In the genomic region with DNA sequence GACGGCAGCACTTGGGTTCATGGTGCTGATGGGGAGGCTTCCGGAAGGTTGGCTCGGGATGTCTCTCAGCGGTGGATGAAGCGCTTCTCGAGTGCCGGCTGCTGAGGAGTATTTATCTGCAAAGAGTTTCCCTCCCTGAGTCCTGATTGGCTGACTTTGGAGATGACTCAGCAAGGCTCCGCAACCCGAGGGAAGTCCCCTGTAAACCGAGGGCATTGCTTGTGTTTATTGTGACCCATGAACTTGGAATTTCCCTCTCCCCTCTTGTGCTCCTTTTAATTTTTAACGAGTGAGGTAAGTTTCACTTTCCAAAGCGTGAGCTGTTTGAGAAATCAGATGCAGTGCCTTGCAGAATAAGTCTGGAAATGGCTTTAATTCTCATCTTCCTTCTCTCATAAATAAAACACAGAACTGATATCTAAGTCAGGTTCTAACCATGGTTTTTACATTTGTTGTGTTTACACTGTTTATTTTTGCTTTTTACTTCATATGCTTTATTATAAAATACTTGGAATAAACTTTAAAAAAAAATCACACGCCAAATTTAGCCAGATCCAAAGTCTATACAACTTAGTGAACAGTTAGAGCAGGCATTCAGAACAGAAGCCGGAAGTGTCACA, we compare ENCODE assay signal across 8 mouse cellular contexts. TPM values are rescaled to one million over a fixed set of nuclear protein-coding genes. Genes with fewer than 3 reads are reported as not detected.
A peak's percentile ranks its signal among the peaks of the same experiment; 100 is the strongest.
DNase-seq lines count a peak whose midpoint lies in the region; ATAC-seq and TF ChIP-seq lines count a peak whose summit lies in the region.

A gene (minus strand): TSS at position 96 of the 620 bp plus-strand sequence.

- DNase-seq in right cerebral cortex, adult 18-20 months = peak; percentile 38
- DNase-seq in right cerebral cortex, postnatal 36 days (ENCODE audit: low spot score in 2 of 2) = no peak
- peak; percentile 40 for DNase-seq in gastrocnemius, postnatal 25 days
- peak; percentile 68 for DNase-seq in liver, postnatal 0 days
- DNase-seq in neural tube, embryonic 11.5 days (ENCODE audit: low spot score) = peak; percentile 44
- peak; percentile 59 for DNase-seq in thymus, postnatal 4 days

- ATAC-seq in intestine, postnatal 0 days = peak; percentile 76
- peak; percentile 77 for ATAC-seq in liver, postnatal 0 days
- ATAC-seq in neural tube, embryonic 11.5 days (ENCODE audit: insufficient read depth, low FRiP score, low TSS enrichment) = peak; percentile 50; the same call in 1 of the 2 replicates

- peak within 1 kb of the TSS; percentile 57 for H3K4me2 ChIP-seq in intestine, postnatal 0 days (replicated peaks; ENCODE audit: low read depth)
- peak within 1 kb of the TSS; percentile 51 for H3K4me2 ChIP-seq in liver, postnatal 0 days (ENCODE audit: low read depth, low read length)
- H3K4me2 ChIP-seq in neural tube, embryonic 11.5 days (ENCODE audit: low read depth) = peak within 1 kb of the TSS; percentile 30

- H3K9me3 ChIP-seq in intestine, postnatal 0 days (ENCODE audit: control insufficient read depth) = no peaks in the 10 kb centered on the region
- H3K9me3 ChIP-seq in liver, postnatal 0 days (ENCODE audit: low read length) = no peaks in the 10 kb centered on the region
- no peaks in the 10 kb centered on the region for H3K9me3 ChIP-seq in neural tube, embryonic 11.5 days (ENCODE audit: control insufficient read depth, low read length)

- no peak for TF ChIP-seq EP300 in liver, postnatal 0 days (IDR thresholded peaks at IDR 0.05; ENCODE audit: low read depth)

- H3K36me3 ChIP-seq in intestine, postnatal 0 days (ENCODE audit: control insufficient read depth, insufficient read depth) = no peaks in the 10 kb centered on the region
- no peaks in the 10 kb centered on the region for H3K36me3 ChIP-seq in liver, postnatal 0 days (replicated peaks; ENCODE audit: insufficient read depth, low read length)
- H3K36me3 ChIP-seq in neural tube, embryonic 11.5 days (ENCODE audit: control insufficient read depth, insufficient read depth, low read length) = no peaks in the 10 kb centered on the region

- WGBS in intestine, postnatal 0 days = 7% methylated on average over 14 of the region's 14 CpGs
- 10% methylated on average over 14 of the region's 14 CpGs for WGBS in liver, postnatal 0 days (ENCODE audit: insufficient replicate concordance)
- WGBS in neural tube, embryonic 11.5 days = 25% methylated on average over 14 of the region's 14 CpGs

- H3K4me1 ChIP-seq in brown adipose tissue, adult 24 weeks (ENCODE audit: control insufficient read depth, insufficient read depth, insufficient read length, low read length) = peaks cover 13% of the 10 kb centered on the region
- H3K4me1 ChIP-seq in intestine, postnatal 0 days (replicated peaks; ENCODE audit: control insufficient read depth, insufficient read depth, low read length) = no peaks in the 10 kb centered on the region; the same call in none of the 2 replicates
- H3K4me1 ChIP-seq in liver, postnatal 0 days (ENCODE audit: insufficient read depth) = peaks cover 17% of the 10 kb centered on the region
- H3K4me1 ChIP-seq in neural tube, embryonic 11.5 days (ENCODE audit: control insufficient read depth, insufficient read depth, low read length) = no peaks in the 10 kb centered on the region

- TF ChIP-seq CTCF in intestine, postnatal 0 days (IDR thresholded peaks at IDR 0.05; ENCODE audit: low read depth) = no peak
- TF ChIP-seq CTCF in liver, postnatal 0 days (IDR thresholded peaks at IDR 0.05; ENCODE audit: low read depth) = no peak

- H3K27me3 ChIP-seq in intestine, postnatal 0 days (replicated peaks; ENCODE audit: control insufficient read depth, insufficient read depth, low read length) = no peaks in the 10 kb centered on the region
- no peaks in the 10 kb centered on the region for H3K27me3 ChIP-seq in liver, postnatal 0 days (ENCODE audit: insufficient read depth, low read length)
- no peaks in the 10 kb centered on the region for H3K27me3 ChIP-seq in neural tube, embryonic 11.5 days (ENCODE audit: control insufficient read depth, insufficient read depth, low read length)

- H3K4me3 ChIP-seq in brown adipose tissue, adult 24 weeks (ENCODE audit: insufficient read depth, low read depth, low read length) = peak within 1 kb of the TSS; percentile 46
- peak within 1 kb of the TSS; percentile 19 for H3K4me3 ChIP-seq in intestine, postnatal 0 days (ENCODE audit: low read depth, low read length)
- H3K4me3 ChIP-seq in liver, postnatal 0 days (ENCODE audit: low read depth, low read length) = peak within 1 kb of the TSS; percentile 19
- H3K4me3 ChIP-seq in neural tube, embryonic 11.5 days (ENCODE audit: low read depth, low read length) = no peak within 1 kb of the TSS

- no peak within 1 kb of the TSS for H3K9ac ChIP-seq in intestine, postnatal 0 days (ENCODE audit: low read depth, low read length)
- no peak within 1 kb of the TSS for H3K9ac ChIP-seq in liver, postnatal 0 days (replicated peaks)
- no peak within 1 kb of the TSS for H3K9ac ChIP-seq in neural tube, embryonic 11.5 days (ENCODE audit: low read length)

- H3K27ac ChIP-seq in brown adipose tissue, adult 24 weeks (replicated peaks; ENCODE audit: low read depth, low read length) = peak within 1 kb of the TSS; percentile 64
- no peak within 1 kb of the TSS for H3K27ac ChIP-seq in intestine, postnatal 0 days (ENCODE audit: low read depth, low read length)
- H3K27ac ChIP-seq in liver, postnatal 0 days (ENCODE audit: low read depth) = 0 out of 2 replicates have a peak within 1 kb of the TSS, but pooled peaks have one; percentile 2
- H3K27ac ChIP-seq in neural tube, embryonic 11.5 days (ENCODE audit: low read depth, low read length) = no peak within 1 kb of the TSS

RNA-seq across cellular contexts. Expression of the gene that starts here (rescaled TPM):
- 2.7 TPM in 1 of 2 replicates, not detected in the other for polyA plus RNA-seq in brown adipose tissue, adult 24 weeks (2012; ENCODE audit: insufficient read depth, insufficient read length, missing spikeins)
- total RNA-seq in gastrocnemius, postnatal 25 days (2021) = not detected
- polyA plus RNA-seq in intestine, postnatal 0 days (2015; fragmentation: Nextera tagmentation; extraction: Ambion mirVana) = 2.0 and 2.2 TPM in 2 replicates
- 7.5 and 8.0 TPM in 2 replicates for polyA plus RNA-seq in liver, postnatal 0 days (2015; fragmentation: Nextera tagmentation; extraction: Ambion mirVana)
- polyA plus RNA-seq in neural tube, embryonic 11.5 days (2014; fragmentation: Nextera tagmentation; extraction: Ambion mirVana) = 0.59 TPM in 1 of 2 replicates, not detected in the other

Comparison
In these comparisons a context has a peak if more than half of its experiments do, and no peak if none do; other contexts are left out.
1. DNase-seq: peak in right cerebral cortex, adult 18-20 months (single experiment), liver, postnatal 0 days (single experiment) and thymus, postnatal 4 days (single experiment); none in right cerebral cortex, postnatal 36 days (0 of 2).
2. Peak in DNase-seq in gastrocnemius, postnatal 25 days; RNA of the gene not detected or under 1 TPM.
3. Peak in DNase-seq, ATAC-seq and H3K4me2 ChIP-seq in neural tube, embryonic 11.5 days; RNA of the gene not detected or under 1 TPM.
4. H3K27ac ChIP-seq: peak in brown adipose tissue, adult 24 weeks (single experiment) and liver, postnatal 0 days (single experiment); none in intestine, postnatal 0 days (single experiment) and neural tube, embryonic 11.5 days (single experiment).
5. Peak in every context shown above with its lines, with median percentiles within 50 percentile points of each other: ATAC-seq and H3K4me2 ChIP-seq.